7 mouse cellular contexts compared by ENCODE assay signal in genomic region chr5:151367881-151368394, GRCm38 (mm10).
DNase-seq lines count a peak whose midpoint lies in the region; ATAC-seq and TF ChIP-seq lines count a peak whose summit lies in the region.

No protein-coding gene starts in this region.

- 4% methylated on average over 16 of the region's 16 CpGs for WGBS in kidney, embryonic 15.5 days

- peak overlapping the region; percentile 87 for H3K4me3 ChIP-seq in gastrocnemius, adult 2 months
- H3K4me3 ChIP-seq in kidney, embryonic 15.5 days (replicated peaks): peak overlapping the region; percentile 55

- H3K4me2 ChIP-seq in kidney, embryonic 15.5 days: peak overlapping the region; percentile 67

- H3K36me3 ChIP-seq in kidney, embryonic 15.5 days: no peaks in the 10 kb centered on the region

- TF ChIP-seq CTCF in gastrocnemius, adult 2 months (IDR thresholded peaks at IDR 0.05): no peak

- ATAC-seq in kidney, embryonic 15.5 days (replicated peaks; ENCODE audit: low FRiP score): peak; percentile 34

- peak overlapping the region; percentile 96 for H3K27ac ChIP-seq in gastrocnemius, adult 2 months
- peak overlapping the region; percentile 97 for H3K27ac ChIP-seq in kidney, embryonic 15.5 days

- H3K9ac ChIP-seq in kidney, embryonic 15.5 days: peak overlapping the region; percentile 58

- H3K9me3 ChIP-seq in kidney, embryonic 15.5 days (replicated peaks): no peaks in the 10 kb centered on the region

- peak; percentile 52 for DNase-seq in thymus, postnatal 4 days
- no peak for DNase-seq in thymus, postnatal 10 days (ENCODE audit: low spot score in 2 of 2)
- peak; percentile 30 for DNase-seq in c-Kit-positive CD71-negative TER-119-negative erythroid progenitor cells, embryonic 14.5 days (ENCODE audit: low read depth)
- DNase-seq in gastrocnemius, adult 2 months: peak; percentile 67
- DNase-seq in lung, postnatal 14 days: peak; percentile 65
- peak; percentile 31 for DNase-seq in skeletal muscle tissue, adult 2 months (ENCODE audit: low read depth, low spot score)

- peaks cover 10% of the 10 kb centered on the region for H3K4me1 ChIP-seq in kidney, embryonic 15.5 days

- intact Hi-C loops in gastrocnemius, adult 2 months (cut with DNase I): loop anchor here (5.0 to 10.0 kb wide), 7 partner anchors 173 to 846 kb away; partner anchors contain the start of genes Brca2 and Pds5b

- no peaks in the 10 kb centered on the region for H3K27me3 ChIP-seq in kidney, embryonic 15.5 days

Comparison
In these comparisons a context has a peak if more than half of its experiments do, and no peak if none do; other contexts are left out.
1. DNase-seq: peak in thymus, postnatal 4 days (single experiment), c-Kit-positive CD71-negative TER-119-negative erythroid progenitor cells, embryonic 14.5 days (single experiment), gastrocnemius, adult 2 months (single experiment), lung, postnatal 14 days (single experiment) and skeletal muscle tissue, adult 2 months (single experiment); none in thymus, postnatal 10 days (0 of 2).